Mouse (Mus musculus): Measurements from ENCODE around the gene Cped1. TPM values are rescaled to one million over a fixed set of nuclear protein-coding genes. Genes with fewer than 3 reads are reported as not detected.

Gene Cped1
- polyA plus RNA-seq, 1 experiment from 2014 or later = 6.4 TPM

- no peak for ATAC-seq (replicated peaks; ENCODE audit: insufficient number of reproducible peaks, low FRiP score, low TSS enrichment)
- Histone ChIP-seq H3K4me1 (ENCODE audit: control insufficient read depth, insufficient read depth, low read length) (no peaks in the 10 kb centered on the region), H3K36me3 (ENCODE audit: control insufficient read depth, insufficient read depth, low read length) (no peaks in the 10 kb centered on the region), H3K27ac (ENCODE audit: low read depth, low read length) (no peak overlapping the region), H3K4me2 (no peak overlapping the region), H3K9me3 (replicated peaks; ENCODE audit: control insufficient read depth, low read length) (no peaks in the 10 kb centered on the region), H3K9ac (ENCODE audit: low read depth, low read length) (no peak overlapping the region), H3K27me3 (ENCODE audit: control insufficient read depth, insufficient read depth, low read length) (no peaks in the 10 kb centered on the region), H3K4me3 (ENCODE audit: low read depth, low read length) (no peak overlapping the region)
- WGBS (ENCODE audit: insufficient replicate concordance) = 74% methylated on average over 15 of the region's 15 CpGs
Measured at GRCm38 (mm10) chr6:22070603-22071322, 85.0 kb downstream of the Cped1 start.

GRCm38 (mm10) chr6:22071323-22071840 lies 85.7 kb downstream of the Cped1 start:
- no peak overlapping the region for H3K4me2 ChIP-seq
- H3K9me3 ChIP-seq (replicated peaks; ENCODE audit: control insufficient read depth, low read length) = no peaks in the 10 kb centered on the region
- no peaks in the 10 kb centered on the region for H3K36me3 ChIP-seq (ENCODE audit: control insufficient read depth, insufficient read depth, low read length)
- 41% methylated on average over 4 of the region's 4 CpGs for WGBS (ENCODE audit: insufficient replicate concordance)
- H3K4me1 ChIP-seq (ENCODE audit: control insufficient read depth, insufficient read depth, low read length) = no peaks in the 10 kb centered on the region
- no peak overlapping the region for H3K4me3 ChIP-seq (ENCODE audit: low read depth, low read length)
- H3K27ac ChIP-seq (ENCODE audit: low read depth, low read length) = no peak overlapping the region
- no peaks in the 10 kb centered on the region for H3K27me3 ChIP-seq (ENCODE audit: control insufficient read depth, insufficient read depth, low read length)
- no peak overlapping the region for H3K9ac ChIP-seq (ENCODE audit: low read depth, low read length)
- no peak for ATAC-seq (replicated peaks; ENCODE audit: insufficient number of reproducible peaks, low FRiP score, low TSS enrichment)

- no peak overlapping the region for H3K4me2 ChIP-seq
- no peaks in the 10 kb centered on the region for H3K36me3 ChIP-seq (ENCODE audit: control insufficient read depth, insufficient read depth, low read length)
- no peaks in the 10 kb centered on the region for H3K27me3 ChIP-seq (ENCODE audit: control insufficient read depth, insufficient read depth, low read length)
- no peak for ATAC-seq (replicated peaks; ENCODE audit: insufficient number of reproducible peaks, low FRiP score, low TSS enrichment)
- no peak overlapping the region for H3K4me3 ChIP-seq (ENCODE audit: low read depth, low read length)
- H3K9me3 ChIP-seq (replicated peaks; ENCODE audit: control insufficient read depth, low read length) = no peaks in the 10 kb centered on the region
- 65% methylated on average over 4 of the region's 4 CpGs for WGBS (ENCODE audit: insufficient replicate concordance)
- no peak overlapping the region for H3K27ac ChIP-seq (ENCODE audit: low read depth, low read length)
- no peaks in the 10 kb centered on the region for H3K4me1 ChIP-seq (ENCODE audit: control insufficient read depth, insufficient read depth, low read length)
- H3K9ac ChIP-seq (ENCODE audit: low read depth, low read length) = no peak overlapping the region
Measured at GRCm38 (mm10) chr6:22072737-22073136, 87.0 kb downstream of the Cped1 start.

- Histone ChIP-seq H3K36me3 (ENCODE audit: control insufficient read depth, insufficient read depth, low read length) (no peaks in the 10 kb centered on the region), H3K4me2 (no peak overlapping the region), H3K27ac (ENCODE audit: low read depth, low read length) (no peak overlapping the region), H3K4me3 (ENCODE audit: low read depth, low read length) (no peak overlapping the region), H3K27me3 (ENCODE audit: control insufficient read depth, insufficient read depth, low read length) (no peaks in the 10 kb centered on the region), H3K9me3 (replicated peaks; ENCODE audit: control insufficient read depth, low read length) (no peaks in the 10 kb centered on the region), H3K4me1 (ENCODE audit: control insufficient read depth, insufficient read depth, low read length) (no peaks in the 10 kb centered on the region), H3K9ac (ENCODE audit: low read depth, low read length) (no peak overlapping the region)
- WGBS (ENCODE audit: insufficient replicate concordance) = 71% methylated on average over 5 of the region's 5 CpGs
- no peak for ATAC-seq (replicated peaks; ENCODE audit: insufficient number of reproducible peaks, low FRiP score, low TSS enrichment)
Measured at GRCm38 (mm10) chr6:22074232-22075083, 88.7 kb downstream of the Cped1 start.

GRCm38 (mm10) chr6:22078686-22079264 lies 93.1 kb downstream of the Cped1 start:
- no peaks in the 10 kb centered on the region for H3K4me1 ChIP-seq (ENCODE audit: control insufficient read depth, insufficient read depth, low read length)
- no peaks in the 10 kb centered on the region for H3K9me3 ChIP-seq (replicated peaks; ENCODE audit: control insufficient read depth, low read length)
- ATAC-seq (replicated peaks; ENCODE audit: insufficient number of reproducible peaks, low FRiP score, low TSS enrichment) = no peak
- H3K27me3 ChIP-seq (ENCODE audit: control insufficient read depth, insufficient read depth, low read length) = no peaks in the 10 kb centered on the region
- H3K4me3 ChIP-seq (ENCODE audit: low read depth, low read length) = no peak overlapping the region
- H3K9ac ChIP-seq (ENCODE audit: low read depth, low read length) = no peak overlapping the region
- H3K4me2 ChIP-seq = no peak overlapping the region
- no peaks in the 10 kb centered on the region for H3K36me3 ChIP-seq (ENCODE audit: control insufficient read depth, insufficient read depth, low read length)
- 80% methylated on average over 7 of the region's 7 CpGs for WGBS (ENCODE audit: insufficient replicate concordance)
- no peak overlapping the region for H3K27ac ChIP-seq (ENCODE audit: low read depth, low read length)

GRCm38 (mm10) chr6:22086056-22086455 lies 100.3 kb downstream of the Cped1 start:
- ATAC-seq (replicated peaks; ENCODE audit: insufficient number of reproducible peaks, low FRiP score, low TSS enrichment) = no peak
- Histone ChIP-seq H3K9ac (ENCODE audit: low read depth, low read length) (no peak overlapping the region), H3K36me3 (ENCODE audit: control insufficient read depth, insufficient read depth, low read length) (no peaks in the 10 kb centered on the region), H3K9me3 (replicated peaks; ENCODE audit: control insufficient read depth, low read length) (no peaks in the 10 kb centered on the region), H3K27me3 (ENCODE audit: control insufficient read depth, insufficient read depth, low read length) (no peaks in the 10 kb centered on the region), H3K4me2 (no peak overlapping the region), H3K4me3 (ENCODE audit: low read depth, low read length) (no peak overlapping the region), H3K4me1 (ENCODE audit: control insufficient read depth, insufficient read depth, low read length) (no peaks in the 10 kb centered on the region), H3K27ac (ENCODE audit: low read depth, low read length) (no peak overlapping the region)
- 81% methylated on average over 5 of the region's 5 CpGs for WGBS (ENCODE audit: insufficient replicate concordance)

GRCm38 (mm10) chr6:22088346-22089064 lies 102.8 kb downstream of the Cped1 start:
- 50% methylated on average over 17 of the region's 17 CpGs for WGBS (ENCODE audit: insufficient replicate concordance)
- Histone ChIP-seq H3K9ac (ENCODE audit: low read depth, low read length) (no peak overlapping the region), H3K27ac (ENCODE audit: low read depth, low read length) (no peak overlapping the region), H3K9me3 (replicated peaks; ENCODE audit: control insufficient read depth, low read length) (no peaks in the 10 kb centered on the region), H3K36me3 (ENCODE audit: control insufficient read depth, insufficient read depth, low read length) (no peaks in the 10 kb centered on the region), H3K4me2 (no peak overlapping the region), H3K4me3 (ENCODE audit: low read depth, low read length) (no peak overlapping the region), H3K4me1 (ENCODE audit: control insufficient read depth, insufficient read depth, low read length) (no peaks in the 10 kb centered on the region), H3K27me3 (ENCODE audit: control insufficient read depth, insufficient read depth, low read length) (no peaks in the 10 kb centered on the region)
- no peak for ATAC-seq (replicated peaks; ENCODE audit: insufficient number of reproducible peaks, low FRiP score, low TSS enrichment)

- no peak for ATAC-seq (replicated peaks; ENCODE audit: insufficient number of reproducible peaks, low FRiP score, low TSS enrichment)
- H3K4me2 ChIP-seq = no peak overlapping the region
- no peak overlapping the region for H3K9ac ChIP-seq (ENCODE audit: low read depth, low read length)
- no peaks in the 10 kb centered on the region for H3K4me1 ChIP-seq (ENCODE audit: control insufficient read depth, insufficient read depth, low read length)
- no peaks in the 10 kb centered on the region for H3K36me3 ChIP-seq (ENCODE audit: control insufficient read depth, insufficient read depth, low read length)
- 50% methylated on average over 5 of the region's 5 CpGs for WGBS (ENCODE audit: insufficient replicate concordance)
- no peaks in the 10 kb centered on the region for H3K27me3 ChIP-seq (ENCODE audit: control insufficient read depth, insufficient read depth, low read length)
- no peaks in the 10 kb centered on the region for H3K9me3 ChIP-seq (replicated peaks; ENCODE audit: control insufficient read depth, low read length)
- H3K4me3 ChIP-seq (ENCODE audit: low read depth, low read length) = no peak overlapping the region
- H3K27ac ChIP-seq (ENCODE audit: low read depth, low read length) = no peak overlapping the region
Measured at GRCm38 (mm10) chr6:22091773-22092172, 106.1 kb downstream of the Cped1 start.
